Mouse (Mus musculus) embryonic fibroblast, embryonic 13.5 days (primary cell): Measurements from ENCODE around the gene G430095P16Rik. TPM values are rescaled to one million over a fixed set of nuclear protein-coding genes. Genes with fewer than 3 reads are reported as not detected.

ENCODE experiments used
- H3K27ac ChIP-seq: 2 replicates; pipeline ENCODE4 v1.5.1; 2012; ENCODE audit warnings: low read length, control low read depth, inconsistent platforms; ENCODE audit not compliant: insufficient read depth
- H3K4me1 ChIP-seq: 2 replicates; pipeline ENCODE4 v1.6.1; 2011; ENCODE audit warnings: low read length; ENCODE audit not compliant: control insufficient read depth, insufficient read depth
- H3K4me3 ChIP-seq: 2 replicates; pipeline ENCODE4 v1.5.1; 2011; ENCODE audit warnings: mild to moderate bottlenecking, control low read depth, low read length; ENCODE audit not compliant: insufficient read depth
- CTCF ChIP-seq: IDR thresholded peaks from 2 replicates; pipeline ENCODE4 v1.5.1; 2011; ENCODE audit warnings: mild to moderate bottlenecking, control low read depth, low read length, moderate library complexity, borderline replicate concordance; ENCODE audit not compliant: insufficient read depth
- POLR2A ChIP-seq: IDR thresholded peaks from 2 replicates; pipeline ENCODE4 v1.6.1; 2011; ENCODE audit warnings: low read depth, mild to moderate bottlenecking, control low read depth, low read length, moderate library complexity
- polyA plus RNA-seq: library from polyadenylated mRNA; stranded (reverse); fragments of >200 nt; gene quantifications from 2 replicates; pipeline ENCODE4 v1.2.4, GENCODE M21; 2011; ENCODE audit warnings: low read depth; ENCODE audit not compliant: missing spikeins, insufficient read length

G430095P16Rik gene
- polyA plus RNA-seq, 1 experiment = 0.74 TPM

- H3K27ac ChIP-seq = no peak within 1 kb of the TSS
- no peak within 1 kb of the TSS for H3K4me3 ChIP-seq
- no peaks in the 10 kb centered on the region for H3K4me1 ChIP-seq
- TF ChIP-seq CTCF (no peak), POLR2A (no peak)
Observed at GRCm38 (mm10) chr8:84700941-84701911, 21.6 kb upstream of the G430095P16Rik start, which contains the start of gene Lyl1. TSS of gene Lyl1 (plus strand) at chr8:84701457.

- TF ChIP-seq POLR2A (no peak), CTCF (no peak)
- H3K27ac ChIP-seq = no peak overlapping the region
- H3K4me1 ChIP-seq = no peaks in the 10 kb centered on the region
- no peak overlapping the region for H3K4me3 ChIP-seq
Observed at GRCm38 (mm10) chr8:84702561-84702960, 20.2 kb upstream of the G430095P16Rik start.

GRCm38 (mm10) chr8:84702963-84703465 is 19.8 kb upstream of the G430095P16Rik start:
- no peak for TF ChIP-seq POLR2A
- TF ChIP-seq CTCF = no peak
- no peaks in the 10 kb centered on the region for H3K4me1 ChIP-seq
- H3K27ac ChIP-seq = no peak overlapping the region
- H3K4me3 ChIP-seq = no peak overlapping the region

- no peak for TF ChIP-seq POLR2A
- TF ChIP-seq CTCF = no peak
- Histone ChIP-seq H3K4me3 (no peak overlapping the region), H3K4me1 (no peaks in the 10 kb centered on the region), H3K27ac (no peak overlapping the region)
Observed at GRCm38 (mm10) chr8:84703466-84704249, 19.1 kb upstream of the G430095P16Rik start.

GRCm38 (mm10) chr8:84704356-84704755 is 18.5 kb upstream of the G430095P16Rik start:
- H3K4me1 ChIP-seq = peaks cover under 1% of the 10 kb centered on the region; the same call in 1 of the 2 replicates
- H3K4me3 ChIP-seq = no peak overlapping the region
- H3K27ac ChIP-seq = no peak overlapping the region
- TF ChIP-seq POLR2A (no peak), CTCF (peak; percentile 51; the same call in 1 of the 2 replicates)

- H3K27ac ChIP-seq = no peak overlapping the region
- TF ChIP-seq CTCF (no peak), POLR2A (no peak)
Observed at GRCm38 (mm10) chr8:84704867-84705831, 17.7 kb upstream of the G430095P16Rik start.

GRCm38 (mm10) chr8:84705960-84706359 is 16.8 kb upstream of the G430095P16Rik start:
- peaks cover 4% of the 10 kb centered on the region for H3K4me1 ChIP-seq
- no peak overlapping the region for H3K4me3 ChIP-seq
- no peak overlapping the region for H3K27ac ChIP-seq
- TF ChIP-seq POLR2A (no peak), CTCF (no peak)

More at GRCm38 (mm10) chr8:84704867-84705831, 17.7 kb upstream of the G430095P16Rik start:
- H3K4me1 ChIP-seq = peaks cover 2% of the 10 kb centered on the region
- no peak overlapping the region for H3K4me3 ChIP-seq

- no peak overlapping the region for H3K4me3 ChIP-seq
- peaks cover 9% of the 10 kb centered on the region for H3K4me1 ChIP-seq
- TF ChIP-seq CTCF (no peak), POLR2A (no peak)
- H3K27ac ChIP-seq = no peak overlapping the region
Observed at GRCm38 (mm10) chr8:84706610-84707266, 16.1 kb upstream of the G430095P16Rik start.
